Mouse (Mus musculus) intestine, embryonic 15.5 days (tissue): ENCODE data around the gene Ncapd2. TPM values are rescaled to one million over a fixed set of nuclear protein-coding genes. Genes with fewer than 3 reads are reported as not detected.

Experiments used
- ATAC-seq: fragments of 200-750 bp; cut with Nextera tagmentation; 2 replicates; pipeline ENCODE4 v1.8.0; 2017; ENCODE audit warnings: moderate TSS enrichment, moderate library complexity
- H3K27ac ChIP-seq: fragments of 300-500 bp; sonication (generic); 2 replicates; pipeline ENCODE4 v1.5.1; 2015; ENCODE audit warnings: mild to moderate bottlenecking, inconsistent platforms
- H3K27me3 ChIP-seq: fragments of 300-500 bp; sonication (generic); replicated peaks from 2 replicates; pipeline ENCODE4 v1.6.1; 2015; ENCODE audit warnings: inconsistent platforms
- H3K36me3 ChIP-seq: fragments of 300-500 bp; sonication (generic); 2 replicates; pipeline ENCODE4 v1.6.1; 2015; ENCODE audit warnings: inconsistent platforms
- H3K4me1 ChIP-seq: fragments of 300-500 bp; sonication (generic); replicated peaks from 2 replicates; pipeline ENCODE4 v1.6.1; 2015; ENCODE audit warnings: inconsistent platforms
- H3K4me2 ChIP-seq: fragments of 300-500 bp; sonication (generic); replicated peaks from 2 replicates; pipeline ENCODE4 v1.6.1; 2015; ENCODE audit warnings: mild to moderate bottlenecking, inconsistent platforms
- H3K4me3 ChIP-seq: fragments of 300-500 bp; sonication (generic); replicated peaks from 2 replicates; pipeline ENCODE4 v1.5.1; 2015; ENCODE audit warnings: inconsistent platforms
- H3K9ac ChIP-seq: fragments of 300-500 bp; sonication (generic); 2 replicates; pipeline ENCODE4 v1.6.1; 2015; ENCODE audit warnings: inconsistent platforms
- H3K9me3 ChIP-seq: fragments of 300-500 bp; sonication (generic); 2 replicates; pipeline ENCODE4 v1.6.1; 2016; ENCODE audit warnings: inconsistent platforms
- WGBS: fragments of 180-500 bp; shearing (Covaris S2); methylation state at CpG from one replicate; pipeline ENCODE4 v1.1.7; 2015; 5-methylcytosine and 5-hydroxymethylcytosine counted together
- polyA plus RNA-seq: library from polyadenylated mRNA; unstranded; fragments of >200 nt; fragmentation: Nextera tagmentation; extraction: Ambion mirVana; gene quantifications from 2 replicates; pipeline ENCODE4 v1.2.1, GENCODE M21; 2015

Ncapd2 gene
- polyA plus RNA-seq, 1 experiment from 2014 or later: 83.3 TPM

DNA sequence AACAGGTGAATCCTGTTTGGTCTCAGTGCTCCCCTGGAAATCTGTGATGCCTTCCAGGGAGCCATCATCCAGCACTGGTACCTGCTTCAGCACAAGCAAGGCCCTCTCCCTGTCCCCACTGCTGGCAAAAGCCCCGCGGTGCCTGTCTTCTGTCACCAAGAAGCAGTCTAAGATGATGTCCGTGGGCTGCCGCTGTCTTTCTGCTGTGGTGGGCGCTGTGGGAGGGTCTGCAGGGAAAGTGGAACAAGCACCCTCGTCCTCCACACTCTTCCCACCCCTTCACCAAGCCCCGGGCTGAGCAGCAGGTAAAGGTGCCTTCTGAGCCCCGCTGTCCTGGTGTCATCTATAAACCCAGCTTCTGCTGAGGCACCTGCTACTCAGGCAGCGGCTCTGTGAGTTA is 39.1 kb upstream of the Ncapd2 start:
- no peak for ATAC-seq
- peaks cover 16% of the 10 kb centered on the region for H3K4me1 ChIP-seq
- no peak overlapping the region for H3K27ac ChIP-seq
- H3K27me3 ChIP-seq: no peaks in the 10 kb centered on the region
- no peak overlapping the region for H3K9ac ChIP-seq
- WGBS: 73% methylated on average over 9 of the region's 9 CpGs
- peak overlapping the region; percentile 97; the same call in 1 of the 2 replicates for H3K4me2 ChIP-seq
- H3K4me3 ChIP-seq: no peak overlapping the region
- H3K9me3 ChIP-seq: no peaks in the 10 kb centered on the region
- no peaks in the 10 kb centered on the region for H3K36me3 ChIP-seq

DNA sequence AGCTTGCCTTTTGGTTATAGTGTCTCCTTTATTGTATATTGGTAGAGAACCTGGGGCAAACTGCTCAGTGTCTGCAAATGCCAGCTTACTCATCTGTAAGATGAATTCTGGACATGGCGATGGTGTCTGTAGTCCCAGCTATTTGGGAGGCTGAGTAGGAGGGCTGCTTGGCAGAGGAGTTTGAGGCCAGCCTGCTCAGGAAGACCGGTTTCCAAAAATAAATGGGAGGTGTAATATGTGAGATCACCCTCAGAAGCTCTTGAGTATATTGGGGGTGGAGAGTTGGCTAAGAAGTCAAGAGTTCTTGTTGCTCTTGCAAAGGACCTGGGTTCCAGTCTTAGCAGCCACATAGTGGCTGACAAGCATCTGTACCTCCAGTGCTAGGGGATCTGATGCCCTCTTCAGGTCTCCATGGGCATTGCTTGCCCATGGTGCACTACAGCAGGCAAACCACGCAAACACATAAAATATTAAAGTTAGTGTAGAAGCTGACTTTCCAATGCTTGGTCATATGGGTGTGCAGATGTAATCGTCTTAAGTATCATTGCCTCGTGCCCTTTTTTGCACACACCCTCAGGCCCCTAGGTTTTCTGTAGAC is 34.1 kb upstream of the Ncapd2 start:
- H3K9ac ChIP-seq: no peak overlapping the region
- H3K9me3 ChIP-seq: no peaks in the 10 kb centered on the region
- no peak overlapping the region for H3K27ac ChIP-seq
- H3K4me1 ChIP-seq: 0 out of 2 replicates have a peak, but pooled peaks cover 3% of the 10 kb centered on the region
- 82% methylated on average over 5 of the region's 5 CpGs for WGBS
- ATAC-seq: no peak
- H3K4me2 ChIP-seq: no peak overlapping the region
- no peaks in the 10 kb centered on the region for H3K36me3 ChIP-seq
- no peak overlapping the region for H3K4me3 ChIP-seq
- no peaks in the 10 kb centered on the region for H3K27me3 ChIP-seq

DNA sequence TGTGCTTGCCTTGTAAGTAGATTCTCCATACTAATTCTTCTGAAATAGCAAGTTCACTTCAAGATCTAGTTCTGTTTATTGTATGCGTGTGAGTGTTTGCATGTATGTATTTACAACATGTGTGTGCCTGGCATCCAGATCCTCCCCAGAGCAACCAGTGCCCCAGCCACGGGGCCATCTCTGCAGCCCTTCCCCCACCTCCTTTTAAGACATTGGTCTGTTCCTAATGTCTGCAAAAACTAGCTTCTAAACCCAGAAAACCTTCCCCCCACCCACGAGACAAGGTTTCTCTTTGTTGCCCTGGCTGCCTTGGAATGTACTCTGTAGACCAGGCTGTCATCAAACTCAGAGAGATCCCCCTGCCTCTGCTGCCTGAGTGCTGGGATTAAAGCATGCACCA is 31.1 kb upstream of the Ncapd2 start:
- Histone ChIP-seq H3K4me2 (no peak overlapping the region), H3K27ac (no peak overlapping the region), H3K27me3 (no peaks in the 10 kb centered on the region), H3K9me3 (no peaks in the 10 kb centered on the region), H3K36me3 (no peaks in the 10 kb centered on the region), H3K9ac (no peak overlapping the region), H3K4me3 (no peak overlapping the region), H3K4me1 (no peaks in the 10 kb centered on the region)
- WGBS: 71% methylated on average over 3 of the region's 3 CpGs
- ATAC-seq: no peak

DNA sequence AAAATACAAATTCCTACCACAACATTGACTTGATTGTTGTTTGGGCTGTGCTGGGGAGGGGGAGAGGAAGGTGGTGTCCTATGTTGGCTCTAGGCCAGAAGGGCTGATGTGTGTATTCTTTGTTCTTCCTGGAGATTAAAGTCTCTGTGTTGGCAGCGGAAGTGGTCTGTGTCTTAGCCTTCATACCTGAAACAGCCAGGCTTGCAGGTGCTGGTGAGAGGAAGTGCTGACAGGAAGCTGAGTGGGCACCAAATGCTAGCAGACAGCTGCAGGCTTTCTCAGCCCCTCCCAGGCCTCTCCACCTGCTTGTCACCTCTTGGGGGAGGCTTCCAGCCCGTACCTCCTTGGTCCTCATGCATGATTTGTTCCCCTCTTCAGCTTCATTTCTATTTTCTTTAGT is 30.6 kb upstream of the Ncapd2 start:
- no peak overlapping the region for H3K4me2 ChIP-seq
- no peaks in the 10 kb centered on the region for H3K36me3 ChIP-seq
- H3K27me3 ChIP-seq: no peaks in the 10 kb centered on the region
- H3K4me1 ChIP-seq: no peaks in the 10 kb centered on the region
- H3K4me3 ChIP-seq: no peak overlapping the region
- WGBS: 62% methylated on average over 2 of the region's 2 CpGs
- no peak for ATAC-seq
- H3K9ac ChIP-seq: no peak overlapping the region
- no peaks in the 10 kb centered on the region for H3K9me3 ChIP-seq
- no peak overlapping the region for H3K27ac ChIP-seq

DNA sequence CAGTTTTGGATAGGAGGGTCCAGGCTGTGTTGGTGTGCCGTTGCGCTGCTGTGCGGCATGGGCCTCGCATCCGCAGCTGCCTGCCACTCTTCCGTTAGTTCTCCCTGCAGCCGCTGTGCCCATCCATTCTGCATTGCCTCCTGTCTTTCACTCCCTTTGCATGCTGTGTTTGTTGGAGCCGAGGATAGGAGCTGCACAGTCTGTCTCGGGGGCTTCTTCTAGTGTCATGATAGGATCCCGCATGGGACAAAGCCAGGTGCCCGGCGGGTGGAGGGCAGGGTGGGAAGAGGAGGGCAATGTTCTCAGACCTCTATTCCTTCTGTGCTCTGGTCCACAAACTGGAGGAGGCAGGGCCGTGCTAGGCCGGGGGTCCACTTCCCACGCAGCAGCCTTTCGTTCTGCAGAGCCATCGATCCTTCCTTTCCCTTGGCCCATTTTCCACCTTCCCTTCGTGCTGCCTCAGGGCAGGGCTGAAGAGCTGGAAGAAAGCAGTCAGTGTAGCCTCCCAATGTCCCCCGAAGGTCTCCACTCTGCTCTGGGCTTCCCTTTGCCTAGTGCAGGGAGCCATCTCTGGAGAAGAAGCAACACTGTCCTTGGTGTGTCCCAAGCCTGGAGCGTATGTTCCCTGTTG is 29.7 kb upstream of the Ncapd2 start:
- no peaks in the 10 kb centered on the region for H3K36me3 ChIP-seq
- WGBS: 92% methylated on average over 20 of the region's 20 CpGs

DNA sequence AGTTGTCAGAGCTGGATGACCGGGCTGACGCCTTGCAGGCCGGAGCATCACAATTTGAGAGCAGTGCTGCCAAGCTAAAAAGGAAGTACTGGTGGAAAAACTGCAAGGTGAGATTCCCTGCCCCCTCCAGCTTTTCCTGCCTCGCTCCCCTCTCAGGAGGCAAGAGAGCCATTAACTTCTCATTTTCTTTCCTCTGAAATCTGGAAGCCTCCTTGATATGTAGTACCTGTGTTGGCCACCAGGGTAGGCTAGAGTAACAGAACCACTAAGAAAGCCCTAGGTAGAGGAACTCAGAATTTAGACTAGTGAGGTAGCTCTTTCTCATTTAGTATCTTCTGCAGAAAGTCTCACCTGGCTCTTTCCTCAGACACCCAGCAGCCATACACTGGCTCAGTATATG is 27.5 kb upstream of the Ncapd2 start:
- 0 out of 2 replicates have a peak, but pooled peaks cover 3% of the 10 kb centered on the region for H3K4me1 ChIP-seq
- H3K4me2 ChIP-seq: no peak overlapping the region
- no peaks in the 10 kb centered on the region for H3K27me3 ChIP-seq
- 73% methylated on average over 4 of the region's 4 CpGs for WGBS
- H3K36me3 ChIP-seq: no peaks in the 10 kb centered on the region
- H3K9me3 ChIP-seq: no peaks in the 10 kb centered on the region
- no peak for ATAC-seq
- H3K9ac ChIP-seq: no peak overlapping the region
- no peak overlapping the region for H3K4me3 ChIP-seq
- H3K27ac ChIP-seq: no peak overlapping the region

More for the DNA sequence above, 29.7 kb upstream of the Ncapd2 start:
- Histone ChIP-seq H3K27ac (no peak overlapping the region), H3K4me2 (no peak overlapping the region), H3K4me1 (0 out of 2 replicates have a peak, but pooled peaks cover 3% of the 10 kb centered on the region), H3K4me3 (no peak overlapping the region), H3K27me3 (no peaks in the 10 kb centered on the region), H3K9me3 (no peaks in the 10 kb centered on the region), H3K9ac (no peak overlapping the region)
- no peak for ATAC-seq

DNA sequence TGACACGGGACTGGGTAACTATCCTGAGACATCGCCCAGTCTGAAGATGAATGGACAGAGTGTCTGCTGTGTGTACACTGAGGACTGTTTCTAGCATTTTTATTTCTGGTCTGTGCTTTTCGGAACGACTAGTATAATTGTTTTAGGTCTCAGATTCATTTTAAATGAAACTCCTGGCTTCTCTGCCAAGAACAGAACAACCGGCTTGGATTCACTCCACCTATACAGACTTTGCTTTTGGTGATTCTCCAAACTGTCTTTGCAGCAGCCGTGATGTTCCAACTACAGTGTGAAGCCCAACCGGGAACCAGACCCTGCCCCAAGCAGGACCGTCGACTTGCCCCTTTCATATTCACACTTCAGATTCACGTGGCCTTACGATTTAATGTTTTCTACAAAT is 26.4 kb upstream of the Ncapd2 start:
- Histone ChIP-seq H3K9me3 (no peaks in the 10 kb centered on the region), H3K9ac (no peak overlapping the region), H3K4me2 (no peak overlapping the region), H3K4me1 (0 out of 2 replicates have a peak, but pooled peaks cover 3% of the 10 kb centered on the region), H3K27ac (no peak overlapping the region), H3K36me3 (no peaks in the 10 kb centered on the region), H3K4me3 (no peak overlapping the region), H3K27me3 (0 out of 2 replicates have a peak, but pooled peaks cover 3% of the 10 kb centered on the region)
- 86% methylated on average over 11 of the region's 11 CpGs for WGBS
- no peak for ATAC-seq

DNA sequence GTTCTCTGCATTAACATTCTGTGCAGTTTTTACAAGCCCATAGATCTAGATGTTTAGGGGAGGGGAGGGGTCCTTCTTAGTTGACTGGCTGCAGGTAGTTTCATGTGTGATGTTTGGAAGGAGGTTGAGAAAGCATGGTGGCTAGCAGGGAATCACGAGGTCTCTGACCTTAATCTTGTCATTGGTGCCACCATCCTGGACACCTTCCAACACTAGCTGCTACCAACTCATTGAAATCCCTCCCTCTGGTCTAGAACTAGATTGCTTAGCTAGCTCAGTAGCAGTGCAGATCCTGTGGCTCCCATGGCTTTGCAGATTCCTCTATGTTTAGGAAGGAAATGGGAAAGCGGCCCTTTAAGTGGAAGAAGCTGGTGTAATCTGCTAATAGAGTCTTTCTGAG is 25.4 kb upstream of the Ncapd2 start:
- 80% methylated on average over 2 of the region's 2 CpGs for WGBS
- 0 out of 2 replicates have a peak, but pooled peaks cover 3% of the 10 kb centered on the region for H3K4me1 ChIP-seq
- 0 out of 2 replicates have a peak, but pooled peaks cover 3% of the 10 kb centered on the region for H3K27me3 ChIP-seq
- H3K36me3 ChIP-seq: no peaks in the 10 kb centered on the region
- ATAC-seq: no peak
- H3K9ac ChIP-seq: no peak overlapping the region
- H3K4me3 ChIP-seq: no peak overlapping the region
- no peak overlapping the region for H3K27ac ChIP-seq
- no peak overlapping the region for H3K4me2 ChIP-seq
- H3K9me3 ChIP-seq: no peaks in the 10 kb centered on the region

DNA sequence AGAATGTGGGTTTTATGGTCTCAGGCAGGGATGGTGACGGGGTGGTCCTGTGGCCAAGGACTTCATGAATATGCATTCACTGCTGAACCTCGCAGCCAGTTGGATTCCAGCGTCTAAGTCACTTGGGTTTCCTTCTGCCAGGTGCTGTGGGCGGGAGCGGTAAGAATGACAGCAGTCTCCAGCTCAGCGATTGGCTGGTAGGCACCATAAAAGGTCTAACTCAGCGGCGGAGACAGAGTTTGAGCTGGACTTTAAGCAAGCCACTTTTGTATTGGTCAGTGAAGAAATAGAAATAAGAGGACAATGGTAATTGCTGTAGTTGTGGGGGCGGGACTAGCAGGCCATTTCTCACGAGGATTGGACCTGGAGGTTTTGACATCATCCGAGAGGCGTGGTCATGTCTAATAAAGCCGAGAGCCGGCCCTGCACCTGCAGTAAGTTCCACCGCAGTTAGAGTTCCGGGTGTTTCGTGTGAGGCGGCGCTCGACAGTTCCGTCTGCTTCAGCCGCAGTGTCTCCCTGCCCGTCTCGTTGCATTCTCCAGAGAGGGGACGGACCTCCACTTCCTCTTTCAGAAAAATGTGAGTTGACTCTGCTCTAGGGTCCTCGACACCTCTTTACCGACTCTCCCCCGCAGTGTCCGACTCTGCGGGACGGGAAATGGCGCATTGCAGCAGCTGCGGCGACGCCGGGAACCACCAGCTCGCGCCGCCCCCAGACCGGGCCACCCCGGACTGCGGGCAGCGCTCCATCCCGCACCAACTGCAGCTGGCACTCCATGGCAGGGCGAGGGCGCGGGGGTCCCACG is 23.9 kb upstream of the Ncapd2 start, which contains the start of gene Vamp1:
Vamp1 (plus strand) TSS at position 404 of the 807 bp plus-strand sequence.
- under 1% methylated on average over 48 of the region's 48 CpGs for WGBS
- H3K4me2 ChIP-seq: peak within 1 kb of the TSS; percentile 92
- peak within 1 kb of the TSS; percentile 73 for H3K4me3 ChIP-seq
- H3K9ac ChIP-seq: peak within 1 kb of the TSS; percentile 79
- ATAC-seq: peak; percentile 99
- 0 out of 2 replicates have a peak, but pooled peaks cover 3% of the 10 kb centered on the region for H3K27me3 ChIP-seq
- H3K36me3 ChIP-seq: no peaks in the 10 kb centered on the region
- H3K4me1 ChIP-seq: 0 out of 2 replicates have a peak, but pooled peaks cover 3% of the 10 kb centered on the region
- no peaks in the 10 kb centered on the region for H3K9me3 ChIP-seq
- H3K27ac ChIP-seq: peak within 1 kb of the TSS; percentile 71

DNA sequence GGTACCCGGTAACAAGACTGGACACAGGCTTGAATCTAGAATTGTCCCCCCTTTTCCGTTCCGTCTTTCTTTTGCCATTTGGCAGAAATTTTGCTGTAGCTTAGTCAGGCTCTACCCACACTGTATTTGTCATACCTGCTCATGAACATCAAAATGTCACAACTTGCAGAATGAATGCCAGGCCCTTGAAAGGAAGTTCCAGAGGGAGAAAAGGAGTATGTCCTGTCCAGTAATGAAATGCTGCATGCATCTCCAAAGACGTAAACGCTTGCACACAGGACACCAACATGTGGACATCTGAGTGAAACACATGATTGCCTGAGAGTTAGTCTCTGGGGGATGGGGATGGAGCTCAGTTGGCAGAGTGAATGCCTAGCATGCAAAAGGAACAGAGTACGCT is 22.2 kb upstream of the Ncapd2 start:
- no peak for ATAC-seq
- Histone ChIP-seq H3K4me1 (0 out of 2 replicates have a peak, but pooled peaks cover 3% of the 10 kb centered on the region), H3K4me3 (no peak overlapping the region), H3K27ac (no peak overlapping the region), H3K4me2 (no peak overlapping the region), H3K9ac (no peak overlapping the region), H3K9me3 (no peaks in the 10 kb centered on the region), H3K27me3 (0 out of 2 replicates have a peak, but pooled peaks cover 3% of the 10 kb centered on the region), H3K36me3 (no peaks in the 10 kb centered on the region)
- WGBS: 78% methylated on average over 6 of the region's 6 CpGs

DNA sequence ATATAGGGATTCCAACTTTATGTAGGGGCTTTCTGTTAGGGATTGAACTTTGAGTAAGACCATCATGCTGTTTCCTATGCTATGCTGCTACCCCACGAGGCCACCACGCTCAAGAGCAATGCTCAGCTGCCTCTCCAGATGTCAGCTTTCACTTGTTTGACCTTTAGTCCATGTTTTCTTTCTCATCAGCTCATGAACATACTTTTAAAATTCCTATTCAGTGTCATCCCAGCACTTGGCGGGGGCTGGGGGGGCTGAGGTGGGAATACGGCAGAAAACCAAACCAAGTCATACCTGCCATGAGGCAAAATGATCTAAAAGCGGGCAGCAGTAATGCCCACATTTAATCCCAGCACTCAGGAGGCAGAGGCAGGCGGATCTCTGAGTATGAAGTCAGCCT is 21.6 kb upstream of the Ncapd2 start:
- no peaks in the 10 kb centered on the region for H3K9me3 ChIP-seq
- H3K9ac ChIP-seq: no peak overlapping the region
- no peak overlapping the region for H3K4me3 ChIP-seq
- H3K27ac ChIP-seq: no peak overlapping the region
- 70% methylated on average over 6 of the region's 6 CpGs for WGBS
- ATAC-seq: no peak
- H3K36me3 ChIP-seq: no peaks in the 10 kb centered on the region
- H3K4me1 ChIP-seq: 0 out of 2 replicates have a peak, but pooled peaks cover 3% of the 10 kb centered on the region
- no peak overlapping the region for H3K4me2 ChIP-seq
- 0 out of 2 replicates have a peak, but pooled peaks cover 3% of the 10 kb centered on the region for H3K27me3 ChIP-seq

DNA sequence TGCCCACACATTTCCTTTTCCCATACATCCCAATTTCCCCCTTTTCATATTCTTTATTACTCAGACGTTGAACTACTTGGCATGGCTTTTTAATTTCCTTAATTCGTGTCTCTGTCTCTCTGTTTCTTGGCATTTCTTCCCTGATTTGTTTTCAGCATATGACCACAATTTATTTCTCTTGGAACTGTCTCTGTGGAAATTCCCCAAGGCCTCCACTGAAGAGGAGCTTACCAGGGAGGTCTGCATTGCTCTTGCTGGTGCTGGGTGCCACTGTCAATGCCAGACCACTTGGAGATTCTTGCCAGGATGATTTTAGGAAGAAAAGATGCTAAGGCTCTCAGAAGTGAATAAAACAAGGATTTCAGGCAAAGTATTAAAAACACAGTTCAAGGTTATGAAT is 21.1 kb upstream of the Ncapd2 start:
- Histone ChIP-seq H3K4me2 (no peak overlapping the region), H3K27ac (no peak overlapping the region), H3K36me3 (no peaks in the 10 kb centered on the region), H3K4me3 (no peak overlapping the region), H3K9me3 (no peaks in the 10 kb centered on the region), H3K27me3 (0 out of 2 replicates have a peak, but pooled peaks cover 3% of the 10 kb centered on the region), H3K9ac (no peak overlapping the region), H3K4me1 (0 out of 2 replicates have a peak, but pooled peaks cover 3% of the 10 kb centered on the region)
- no peak for ATAC-seq
- WGBS: 35% methylated on average over 2 of the region's 2 CpGs
